In genomic region chr1:7745887-7746286, GRCm38 (mm10) we compare ENCODE assay signal across 20 mouse cellular contexts.
"Had no signal": no experiment of that assay in that cellular context is flagged by ENCODE, and none has a peak within 500 bp of the region (broad histone marks: within the 10 kb centered on the region; RNA-seq: fewer than 3 reads in every experiment).

No protein-coding gene starts in this region.

- DNase-seq: lung, adult 18-20 months; lung, postnatal 10 days; lung, postnatal 4 days; midbrain, embryonic 14.5 days; retina, postnatal 1 day; right cerebral cortex, adult 18-20 months; right cerebral cortex, postnatal 25 days; right cerebral cortex, postnatal 4 days; thymus, adult 2 months; thymus, postnatal 25 days; thymus, postnatal 4 days had no signal

- H3K27ac ChIP-seq: lung, embryonic 15.5 days; midbrain, embryonic 10.5 days; midbrain, embryonic 12.5 days; neural tube, embryonic 13.5 days; neural tube, embryonic 15.5 days; stomach, embryonic 15.5 days; stomach, postnatal 0 days had no signal

- H3K9me3 ChIP-seq: lung, embryonic 15.5 days; midbrain, embryonic 12.5 days; neural tube, embryonic 13.5 days; neural tube, embryonic 15.5 days; stomach, embryonic 15.5 days had no signal

- H3K4me3 ChIP-seq: lung, embryonic 15.5 days; midbrain, embryonic 10.5 days; midbrain, embryonic 12.5 days; myocyte; neural tube, embryonic 13.5 days; neural tube, embryonic 15.5 days; stomach, embryonic 15.5 days had no signal

- H3K9ac ChIP-seq: lung, embryonic 15.5 days; midbrain, embryonic 12.5 days; neural tube, embryonic 13.5 days; neural tube, embryonic 15.5 days; stomach, embryonic 15.5 days had no signal

- ATAC-seq: midbrain, embryonic 16.5 days had no signal

- H3K36me3 ChIP-seq: lung, embryonic 15.5 days; midbrain, embryonic 10.5 days; midbrain, embryonic 12.5 days; neural tube, embryonic 13.5 days; neural tube, embryonic 15.5 days; stomach, embryonic 15.5 days had no signal

- H3K4me2 ChIP-seq: lung, embryonic 15.5 days; midbrain, embryonic 12.5 days; neural tube, embryonic 13.5 days; neural tube, embryonic 15.5 days; stomach, embryonic 15.5 days had no signal

- H3K27me3 ChIP-seq: lung, embryonic 15.5 days; midbrain, embryonic 12.5 days; neural tube, embryonic 13.5 days; neural tube, embryonic 15.5 days; stomach, embryonic 15.5 days had no signal

- H3K4me1 ChIP-seq: lung, embryonic 15.5 days; midbrain, embryonic 10.5 days; midbrain, embryonic 12.5 days; neural tube, embryonic 13.5 days; neural tube, embryonic 15.5 days; stomach, embryonic 15.5 days had no signal
